Mouse (Mus musculus) layer of hippocampus, postnatal 25 days (tissue): Measurements from ENCODE around the gene Ppy. TPM values are rescaled to one million over a fixed set of nuclear protein-coding genes. Genes with fewer than 3 reads are reported as not detected.

ENCODE experiments used
- DNase-seq, 2 experiments: peaks; one replicate each; pipeline ENCODE4 v3.0.0; 2022; ENCODE audit warnings: mixed read lengths in 2 of 2, low spot score in 1 of 2; ENCODE audit errors: extremely low spot score in 1 of 2
- total RNA-seq, 2 experiments: library from RNA; stranded (reverse); gene quantifications; 2 replicates each; pipeline ENCODE4 v1.2.3; 2021

The Ppy gene
- total RNA-seq, 2 experiments from 2014 or later: not detected

DNA sequence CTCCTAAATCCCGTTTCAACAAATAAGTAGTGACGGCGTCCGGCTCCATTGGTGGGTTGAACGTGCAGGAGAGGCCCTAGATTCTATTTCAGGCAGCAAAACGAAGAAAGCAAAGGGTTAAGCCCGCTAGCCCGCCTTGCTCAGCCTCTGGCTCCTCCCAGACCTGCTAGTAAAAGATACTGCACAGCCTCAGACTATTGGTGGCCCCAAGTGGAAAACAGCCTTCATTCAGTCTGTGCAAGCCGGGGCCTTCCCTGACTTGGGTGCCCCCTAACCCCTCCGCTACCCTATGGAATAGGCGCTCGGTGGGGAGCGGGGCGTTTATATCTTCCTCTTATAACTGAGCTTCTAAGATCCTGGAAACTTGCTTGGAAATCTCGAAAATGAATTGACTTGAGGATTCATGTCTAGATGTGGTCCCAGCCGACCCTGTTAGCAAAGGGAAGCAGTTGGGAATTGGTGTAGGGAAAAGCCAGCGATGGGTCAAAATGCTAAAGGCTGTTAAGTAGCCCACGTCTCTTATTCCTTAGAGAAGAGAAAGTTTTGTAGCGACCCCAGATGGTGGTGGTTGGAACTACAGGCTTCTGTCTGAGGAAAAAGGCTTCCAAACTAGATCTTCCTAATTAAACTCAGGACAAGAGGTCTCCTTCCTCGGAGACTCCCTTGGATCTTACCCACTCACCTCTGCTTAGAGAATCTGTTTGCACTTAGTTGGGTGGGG, 11.9 kb downstream of the Ppy start:
- DNase-seq: peak; percentile 58 to 88

GRCm38 (mm10) chr11:102087931-102088898, 12.9 kb downstream of the Ppy start, which contains the start of gene Mpp2:
Gene Mpp2, minus strand, starts transcription at chr11:102088515.
- DNase-seq: peak; percentile 64 to 65

GRCm38 (mm10) chr11:102087081-102087751, 13.9 kb downstream of the Ppy start:
- DNase-seq: peak; percentile 76 to 81

- peak; percentile 47 to 52 for DNase-seq
Observed at GRCm38 (mm10) chr11:102086331-102086730, 14.8 kb downstream of the Ppy start.

DNA sequence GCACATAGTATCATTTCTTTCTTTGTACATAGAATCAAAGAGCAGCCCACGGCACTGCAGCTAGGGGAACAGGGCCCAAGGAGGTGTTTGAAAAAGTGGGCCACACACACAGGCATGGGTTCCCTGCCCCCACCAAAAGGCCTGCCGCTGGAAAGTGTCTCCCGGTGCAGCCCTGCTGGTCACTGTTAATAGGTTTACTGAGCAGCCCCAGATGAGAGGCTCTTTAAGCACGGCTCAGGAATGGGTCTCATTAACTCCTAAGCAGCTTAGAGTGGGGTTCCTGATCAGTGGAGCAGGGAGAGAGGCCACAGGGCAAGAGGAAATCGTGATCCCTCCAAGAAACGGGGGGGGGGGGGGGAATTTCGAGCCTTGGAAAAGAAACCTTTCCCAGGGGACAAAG, 17.0 kb downstream of the Ppy start:
- DNase-seq: no peak

DNA sequence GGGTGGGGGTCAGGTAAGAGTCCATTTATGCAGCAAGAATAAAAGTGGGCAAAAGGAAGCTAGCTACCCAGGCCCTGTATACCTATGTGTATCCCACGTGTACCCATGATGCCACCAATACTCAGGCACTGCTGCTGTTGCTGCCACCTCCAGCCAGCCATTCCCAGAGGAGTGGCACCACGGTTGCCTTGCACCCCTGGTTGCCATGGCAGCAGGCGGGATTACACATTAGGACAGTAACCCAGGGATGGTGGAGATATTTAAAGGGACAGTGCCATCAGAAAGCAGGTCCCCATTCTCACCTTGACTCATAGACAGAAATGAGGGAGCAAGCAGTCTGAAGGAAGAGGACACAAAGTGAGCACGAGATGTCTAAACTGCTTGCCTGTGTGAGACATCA, 17.9 kb downstream of the Ppy start:
- no peak for DNase-seq

- peak; percentile 65 to 69 for DNase-seq
Observed at GRCm38 (mm10) chr11:102082322-102082721, 18.8 kb downstream of the Ppy start.

DNA sequence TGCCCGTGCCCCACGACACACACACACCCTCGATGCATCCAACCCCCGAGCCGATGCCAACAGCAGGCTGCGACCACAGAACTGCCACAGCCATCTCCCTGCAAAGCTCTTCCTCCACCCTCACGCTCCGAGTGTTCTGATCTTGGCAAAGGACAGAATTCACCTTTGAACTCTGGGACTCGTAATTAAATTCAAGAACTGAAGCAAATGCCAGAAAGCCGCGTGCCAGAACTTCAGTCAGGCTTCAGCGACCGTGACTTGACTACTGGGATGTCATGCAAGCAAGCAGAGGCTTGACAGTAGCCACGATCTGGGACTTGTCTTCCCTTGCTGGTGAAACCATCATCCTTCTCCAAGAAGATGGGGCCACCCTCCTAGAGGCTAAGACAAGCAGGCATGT, 27.4 kb downstream of the Ppy start:
- DNase-seq: no peak

- DNase-seq: no peak
Observed at GRCm38 (mm10) chr11:102072729-102073128, 28.4 kb downstream of the Ppy start.

DNA sequence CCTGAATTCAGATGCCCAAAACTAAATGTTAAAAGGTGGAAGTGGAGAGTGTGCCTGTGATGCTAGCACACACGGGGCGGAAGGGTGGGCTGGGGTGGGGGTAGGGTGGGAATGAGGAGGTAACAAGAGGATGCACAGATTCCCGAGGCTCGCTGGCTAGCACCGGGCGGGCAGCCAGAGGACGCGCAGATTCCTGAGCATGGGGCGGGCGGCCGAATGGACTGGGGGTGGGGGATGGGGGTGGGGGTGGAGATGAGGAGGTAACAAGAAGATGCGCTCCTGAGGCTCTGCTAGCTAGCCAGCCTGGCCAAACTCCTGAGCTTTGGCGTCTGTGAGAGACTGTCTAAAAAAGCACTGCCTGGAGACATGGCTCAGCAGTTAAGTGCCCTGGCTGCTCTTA, 30.7 kb downstream of the Ppy start:
- no peak for DNase-seq

DNA sequence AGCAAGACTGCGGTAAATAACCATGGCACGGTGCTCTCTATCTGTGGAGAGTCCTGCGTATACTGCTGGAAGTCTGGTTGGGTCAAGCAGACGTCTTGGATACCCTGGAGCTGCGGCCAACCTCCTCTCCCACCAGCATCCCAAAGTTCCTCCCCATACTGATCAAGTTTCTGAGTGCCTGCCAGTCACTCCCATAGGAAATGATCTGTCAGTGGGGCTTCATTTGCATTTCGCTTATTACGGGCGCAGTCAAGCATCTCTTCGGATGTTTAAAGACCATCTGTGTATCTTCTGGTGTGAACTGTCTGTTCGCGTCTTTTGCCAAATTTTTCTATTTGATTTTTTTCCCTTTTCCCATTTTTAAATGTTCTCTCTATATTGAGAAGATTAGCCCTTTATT, 31.5 kb downstream of the Ppy start:
- no peak for DNase-seq

GRCm38 (mm10) chr11:102068969-102069368, 32.1 kb downstream of the Ppy start:
- DNase-seq: no peak

- DNase-seq: no peak
Observed at GRCm38 (mm10) chr11:102063076-102063475, 38.0 kb downstream of the Ppy start.

DNA sequence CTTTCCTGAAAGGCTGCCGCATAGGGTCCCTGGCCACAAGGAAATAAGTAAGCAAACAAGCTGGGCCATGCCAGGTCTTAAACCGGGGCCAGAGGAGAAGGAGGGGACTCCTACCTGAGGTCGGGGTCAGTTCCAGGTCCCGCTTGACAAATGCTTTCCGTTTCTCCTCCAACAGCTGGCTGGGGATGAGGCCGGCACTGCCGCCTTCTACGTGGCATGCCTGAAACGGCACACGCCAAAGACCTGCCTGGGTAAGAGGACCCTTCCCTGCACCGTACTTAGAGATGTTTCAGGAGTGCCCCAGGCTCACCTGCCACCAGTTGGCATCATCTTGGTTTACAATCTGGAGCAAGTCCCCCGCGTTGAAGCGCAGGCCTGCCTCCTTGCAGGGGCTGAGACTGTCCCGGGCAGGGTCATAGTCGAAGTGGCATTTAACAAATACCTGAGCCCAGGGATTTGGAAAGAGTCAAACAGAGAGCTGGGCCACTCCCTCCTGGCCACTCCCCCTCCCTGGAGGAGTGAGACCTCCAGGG, 39.1 kb downstream of the Ppy start:
- no peak for DNase-seq

GRCm38 (mm10) chr11:102061236-102061940, 39.7 kb downstream of the Ppy start:
- peak; percentile 71 to 78 for DNase-seq

- peak in 1 of 2 experiments; percentile 74 for DNase-seq
Observed at GRCm38 (mm10) chr11:102053847-102054246, 47.3 kb downstream of the Ppy start.

DNA sequence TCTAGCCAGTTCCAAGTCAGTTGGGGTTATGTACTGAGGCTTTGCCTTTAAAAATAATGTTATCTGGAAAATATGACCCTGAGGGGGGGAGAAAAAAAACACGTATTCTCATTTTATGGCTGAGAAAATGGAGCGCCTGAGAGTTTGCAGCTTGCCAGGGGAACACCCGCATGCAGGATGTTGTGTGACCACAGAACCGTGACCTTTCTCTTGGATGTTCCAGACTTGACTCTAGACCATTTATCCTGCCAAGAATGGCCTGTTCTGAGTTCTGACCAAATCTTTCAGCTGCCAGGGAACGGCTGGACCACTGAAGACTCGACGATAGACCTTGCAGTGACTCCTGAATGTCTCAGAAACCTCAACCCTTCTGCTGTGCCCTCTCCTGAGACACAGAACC, 47.9 kb downstream of the Ppy start:
- DNase-seq: no peak

- DNase-seq: no peak
Observed at GRCm38 (mm10) chr11:102052697-102053096, 48.4 kb downstream of the Ppy start.

- DNase-seq: no peak
Observed at GRCm38 (mm10) chr11:102051954-102052353, 49.2 kb downstream of the Ppy start.

DNA sequence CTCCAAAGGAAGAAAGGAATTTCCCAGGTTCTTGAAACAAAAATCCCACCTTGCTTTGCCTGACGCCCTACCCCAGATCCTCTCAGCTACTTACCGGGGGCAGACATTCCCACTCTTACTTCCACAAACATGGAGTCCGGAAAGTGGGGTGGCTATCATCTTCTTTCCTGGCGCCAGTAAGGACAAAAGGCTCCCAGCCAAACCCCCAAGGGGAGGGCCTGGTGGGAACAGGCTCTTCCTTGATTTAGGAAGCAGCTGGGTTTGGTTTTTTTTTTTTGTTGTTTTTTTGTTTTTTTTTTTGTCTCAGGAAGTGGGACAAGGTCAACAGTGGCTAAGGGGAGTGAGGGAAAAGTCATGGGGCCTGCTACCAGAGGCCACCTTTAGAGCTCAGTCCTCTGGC, 49.6 kb downstream of the Ppy start:
- DNase-seq: no peak
